Mouse (Mus musculus): ENCODE data around the gene Lhx1.

The Lhx1 gene

GRCm38 (mm10) chr11:84526451-84526850 lies 1.1 kb upstream of the Lhx1 start:
- no peak for DNase-seq

GRCm38 (mm10) chr11:84524511-84525270 lies 644 bp downstream of the Lhx1 start:
- DNase-seq = no peak

GRCm38 (mm10) chr11:84523841-84524510 lies 1.4 kb downstream of the Lhx1 start:
- DNase-seq = no peak

- no peak for DNase-seq
Measured at GRCm38 (mm10) chr11:84523321-84523831, 2.0 kb downstream of the Lhx1 start.

GRCm38 (mm10) chr11:84522577-84523320 lies 2.6 kb downstream of the Lhx1 start:
- peak; percentile 85 for DNase-seq

GRCm38 (mm10) chr11:84521751-84522299 lies 3.5 kb downstream of the Lhx1 start:
- no peak for DNase-seq

- DNase-seq = no peak
Measured at GRCm38 (mm10) chr11:84521071-84521390, 4.3 kb downstream of the Lhx1 start.

- no peak for DNase-seq
Measured at GRCm38 (mm10) chr11:84520269-84521070, 4.9 kb downstream of the Lhx1 start.

GRCm38 (mm10) chr11:84519576-84520268 lies 5.6 kb downstream of the Lhx1 start:
- DNase-seq = no peak

GRCm38 (mm10) chr11:84519036-84519435 lies 6.3 kb downstream of the Lhx1 start:
- no peak for DNase-seq

- DNase-seq = no peak
Measured at GRCm38 (mm10) chr11:84518261-84518660, 7.1 kb downstream of the Lhx1 start.

GRCm38 (mm10) chr11:84517431-84517830 lies 7.9 kb downstream of the Lhx1 start:
- no peak for DNase-seq

- DNase-seq = no peak
Measured at GRCm38 (mm10) chr11:84516501-84517240, 8.7 kb downstream of the Lhx1 start.

- DNase-seq = peak; percentile 95
Measured at GRCm38 (mm10) chr11:84513171-84514116, 11.9 kb downstream of the Lhx1 start, which contains the start of gene Aatf. Gene Aatf, minus strand, starts transcription at chr11:84513522.

- no peak for DNase-seq
Measured at GRCm38 (mm10) chr11:84512031-84512430, 13.3 kb downstream of the Lhx1 start.

- DNase-seq = no peak
Measured at GRCm38 (mm10) chr11:84504296-84504695, 21.0 kb downstream of the Lhx1 start.

- no peak for DNase-seq
Measured at GRCm38 (mm10) chr11:84497944-84498343, 27.4 kb downstream of the Lhx1 start.

GRCm38 (mm10) chr11:84496901-84497300 lies 28.4 kb downstream of the Lhx1 start:
- DNase-seq = no peak

- DNase-seq = no peak
Measured at GRCm38 (mm10) chr11:84495774-84496173, 29.6 kb downstream of the Lhx1 start.

- DNase-seq = no peak
Measured at GRCm38 (mm10) chr11:84481661-84482060, 43.7 kb downstream of the Lhx1 start.
